Mouse (Mus musculus) frontal cortex, postnatal 36 days (tissue): Measurements from ENCODE around the gene Lamtor4.
A peak's percentile ranks its signal among the peaks of the same experiment; 100 is the strongest.

Experiments used
- DNase-seq, 2 experiments: peaks; one replicate each; pipeline ENCODE4 v3.0.0; 2022; ENCODE audit warnings: low spot score in 2 of 2

The Lamtor4 gene

DNA sequence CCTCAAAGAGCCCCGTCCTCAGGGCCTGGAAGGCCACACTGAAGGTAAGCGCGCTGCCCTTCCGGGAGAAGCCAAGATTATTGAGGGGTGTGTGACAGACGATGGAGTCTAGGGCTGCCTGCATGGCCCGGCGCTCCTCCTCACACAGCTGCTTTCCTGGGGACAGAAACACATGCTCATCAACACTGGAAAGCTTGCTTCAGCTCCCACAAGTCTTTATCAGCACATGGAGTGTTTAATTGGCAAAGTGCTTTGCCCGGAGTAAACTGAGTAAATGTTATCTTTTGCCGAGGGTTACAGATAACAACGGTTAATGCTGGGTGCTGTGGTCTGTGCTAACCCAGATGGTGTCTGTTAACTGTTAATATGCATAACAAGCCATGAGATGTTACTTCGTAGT lies 5.6 kb downstream of the Lamtor4 start:
- DNase-seq: no peak

DNA sequence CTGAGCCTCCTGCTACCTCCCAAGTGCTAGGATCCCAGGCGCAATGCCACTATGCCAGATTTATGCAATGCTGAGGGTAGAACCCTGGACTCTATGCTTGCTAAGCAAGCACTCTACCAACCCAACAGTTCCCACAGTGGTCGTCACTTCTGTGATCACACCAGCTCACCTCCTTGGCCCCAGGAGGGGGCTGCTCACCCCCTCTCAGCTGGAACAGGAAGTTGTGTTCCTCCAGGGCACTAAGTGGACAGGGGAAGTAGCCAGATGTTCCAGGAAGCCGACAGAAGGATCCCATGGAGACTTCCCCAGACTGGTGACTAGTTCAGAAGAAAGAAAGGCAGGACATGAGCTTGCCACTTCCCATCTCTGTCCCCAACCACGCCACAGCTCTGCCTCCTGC lies 6.7 kb downstream of the Lamtor4 start:
- no peak for DNase-seq

DNA sequence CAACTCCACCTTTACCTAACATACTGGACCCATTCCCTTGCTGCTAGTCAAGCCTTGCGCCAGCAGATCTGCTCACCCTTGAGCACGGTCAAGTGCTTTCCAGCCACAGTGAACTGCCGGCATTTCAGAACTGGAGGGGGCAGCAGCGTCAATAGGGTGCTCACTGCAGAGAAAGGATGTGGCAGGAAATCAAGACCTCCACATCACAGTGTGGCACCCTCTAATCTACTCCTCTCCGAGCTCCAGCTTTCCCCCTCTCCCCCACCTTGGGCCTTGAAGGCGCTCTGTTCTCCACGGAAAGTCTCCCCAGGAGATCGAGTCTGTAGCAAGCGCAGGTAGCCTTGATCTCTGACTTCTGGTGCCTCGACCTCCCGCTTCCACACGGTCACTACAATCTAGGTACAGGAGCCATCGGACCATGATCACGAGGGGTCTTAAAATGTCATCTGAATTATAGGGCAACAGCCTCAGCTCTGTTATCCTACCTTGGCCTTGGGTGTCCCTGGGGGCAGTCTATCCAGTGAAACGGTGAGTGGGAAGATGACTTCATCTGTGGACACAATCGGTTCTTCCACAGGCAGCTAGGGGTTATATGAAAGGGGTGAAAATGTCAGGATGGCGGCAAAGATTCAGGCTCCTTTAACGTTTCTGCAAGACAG lies 7.4 kb downstream of the Lamtor4 start:
- no peak for DNase-seq

DNA sequence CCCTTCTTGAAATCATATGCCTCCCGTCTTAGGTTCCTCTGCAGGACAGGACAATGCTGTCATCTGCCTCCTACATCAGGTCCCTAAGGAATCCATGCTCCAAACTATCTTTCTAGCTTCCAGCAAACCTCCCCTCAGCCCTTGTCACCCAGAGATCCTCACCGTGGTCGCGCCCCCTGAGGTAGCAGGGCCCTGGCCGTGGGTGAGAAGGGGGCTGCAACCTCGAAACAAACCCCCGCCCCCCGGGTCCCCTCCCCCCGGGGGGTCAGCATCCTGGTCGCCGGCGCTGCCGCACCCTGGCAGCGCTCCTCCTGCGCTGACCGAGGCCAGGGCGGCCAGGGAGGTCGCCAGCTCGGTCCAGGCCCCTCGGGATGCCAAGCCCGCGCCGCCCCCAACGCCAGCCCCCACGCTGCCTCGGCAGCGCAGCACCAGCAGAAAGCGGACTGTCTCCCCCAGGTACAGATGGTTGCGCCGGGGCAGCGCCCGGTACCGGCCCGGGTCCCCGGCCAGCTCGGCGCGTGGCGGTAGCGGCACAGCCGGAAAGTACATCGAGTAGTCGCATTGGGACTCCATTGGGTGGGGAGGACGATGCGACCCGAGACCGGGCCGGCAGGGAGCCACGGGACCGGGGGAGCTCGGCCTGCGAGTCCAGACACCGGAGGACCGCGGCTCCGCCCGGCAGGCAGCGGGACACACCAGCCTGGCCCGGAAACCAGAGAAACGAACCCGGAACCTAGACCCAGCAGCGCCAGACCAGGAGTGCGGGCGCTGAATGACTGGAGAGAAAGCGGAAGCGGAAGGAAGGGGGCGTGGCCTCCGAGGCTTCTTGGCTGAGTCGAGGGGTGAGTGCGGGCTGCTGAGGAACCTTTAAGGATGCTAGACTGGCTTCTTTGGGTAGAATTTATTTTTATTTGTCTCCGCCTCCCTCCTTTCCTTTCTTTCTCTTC lies 8.3 kb downstream of the Lamtor4 start, which contains the start of gene BC037034:
Gene BC037034, minus strand, starts transcription at position 774 of the 947 bp plus-strand sequence.
- peak; percentile 90 to 93 for DNase-seq

DNA sequence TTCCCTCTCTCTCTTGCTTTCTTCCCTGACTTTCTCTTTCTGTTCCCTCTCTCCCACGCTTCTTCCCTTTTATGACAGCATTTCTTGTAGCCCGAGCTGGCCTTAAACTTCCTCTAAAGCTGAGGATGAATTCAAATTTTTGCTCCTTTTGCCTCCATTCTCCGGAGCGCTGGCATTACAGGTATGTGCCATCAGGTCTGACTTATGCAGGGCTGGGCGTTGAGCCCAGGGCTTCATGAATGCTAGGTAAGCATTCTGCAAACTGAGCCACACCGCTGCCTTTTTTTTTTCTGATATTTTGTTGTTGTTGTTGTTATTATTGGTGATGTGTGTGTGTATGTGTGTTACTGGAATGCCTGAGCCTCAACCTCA lies 8.9 kb downstream of the Lamtor4 start:
- DNase-seq: no peak

DNA sequence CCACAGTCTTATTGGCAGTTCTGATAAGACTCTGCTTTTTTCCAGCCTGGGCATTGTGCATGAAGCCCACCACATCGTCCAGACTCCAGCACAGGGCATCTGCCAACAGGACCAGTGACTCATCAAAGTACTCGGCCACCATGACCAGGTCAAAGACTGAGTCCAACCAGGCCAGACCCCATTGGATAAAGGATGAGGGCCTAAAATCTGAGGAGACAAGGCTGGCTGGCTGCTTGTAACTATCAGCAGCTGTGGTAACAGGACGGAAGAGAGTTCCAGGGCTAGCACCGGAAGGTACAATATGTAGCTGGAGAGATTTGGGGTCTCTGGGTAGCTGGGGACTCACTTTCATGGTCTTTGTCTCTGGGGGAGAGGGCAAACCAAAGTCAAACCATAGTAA lies 10.4 kb downstream of the Lamtor4 start:
- DNase-seq: no peak

DNA sequence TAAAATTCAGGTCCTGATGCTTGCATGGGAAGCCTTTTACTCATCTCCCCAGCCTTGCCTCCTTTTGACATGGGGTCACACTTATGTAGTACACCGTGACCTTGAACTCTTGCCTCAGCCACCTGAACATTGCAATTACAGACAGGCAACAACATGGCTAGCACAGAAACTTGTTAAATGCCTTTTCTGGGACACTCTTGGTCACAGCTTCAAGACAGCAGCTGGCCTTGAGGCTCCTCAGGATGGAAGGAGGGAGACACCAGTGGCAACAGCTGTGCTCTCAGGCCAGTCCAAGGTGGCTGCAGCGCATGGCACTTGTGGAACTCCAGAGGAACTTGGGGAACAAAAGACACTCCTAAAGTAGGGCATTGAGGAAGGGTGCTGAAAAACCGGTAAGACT lies 11.8 kb downstream of the Lamtor4 start:
- DNase-seq: no peak

DNA sequence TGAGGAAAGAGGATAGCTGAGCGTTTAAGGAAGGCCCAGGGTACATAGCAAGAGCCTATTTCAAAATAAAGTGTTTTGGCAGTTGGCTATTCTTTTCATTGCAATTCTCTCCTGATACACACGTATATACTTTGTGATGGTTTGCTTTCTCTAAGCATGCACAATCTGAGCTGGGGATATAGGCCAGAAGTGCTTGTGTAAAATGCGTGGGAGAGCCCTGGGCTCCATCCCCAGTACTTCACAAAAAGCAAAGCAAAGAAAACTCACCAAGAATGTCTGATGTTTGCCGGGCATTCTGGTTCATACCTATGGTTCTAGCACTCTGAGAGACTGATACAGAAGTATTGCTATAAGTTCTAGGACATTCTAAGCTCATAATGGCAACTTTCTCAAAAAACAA lies 13.7 kb downstream of the Lamtor4 start:
- DNase-seq: no peak

DNA sequence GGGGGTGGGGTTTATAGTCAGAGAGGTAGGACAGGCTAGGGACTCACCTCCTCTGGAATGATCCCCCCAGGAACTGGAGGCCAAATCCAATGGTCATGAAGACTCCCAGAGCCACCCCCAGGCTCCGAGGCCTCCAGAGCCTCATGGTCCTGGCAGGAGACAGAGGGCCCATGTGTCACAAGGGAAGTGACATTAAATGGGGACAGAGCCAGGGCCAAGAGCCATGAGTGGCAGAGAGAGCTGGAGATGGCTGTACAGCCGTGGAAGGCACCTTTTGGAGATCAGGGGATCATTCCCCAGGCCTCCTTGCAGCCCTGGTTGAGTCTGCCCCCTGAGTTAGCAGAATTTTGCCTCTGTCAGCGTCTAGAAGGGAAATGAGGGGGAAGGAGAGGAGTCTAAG lies 15.9 kb downstream of the Lamtor4 start:
- no peak for DNase-seq

DNA sequence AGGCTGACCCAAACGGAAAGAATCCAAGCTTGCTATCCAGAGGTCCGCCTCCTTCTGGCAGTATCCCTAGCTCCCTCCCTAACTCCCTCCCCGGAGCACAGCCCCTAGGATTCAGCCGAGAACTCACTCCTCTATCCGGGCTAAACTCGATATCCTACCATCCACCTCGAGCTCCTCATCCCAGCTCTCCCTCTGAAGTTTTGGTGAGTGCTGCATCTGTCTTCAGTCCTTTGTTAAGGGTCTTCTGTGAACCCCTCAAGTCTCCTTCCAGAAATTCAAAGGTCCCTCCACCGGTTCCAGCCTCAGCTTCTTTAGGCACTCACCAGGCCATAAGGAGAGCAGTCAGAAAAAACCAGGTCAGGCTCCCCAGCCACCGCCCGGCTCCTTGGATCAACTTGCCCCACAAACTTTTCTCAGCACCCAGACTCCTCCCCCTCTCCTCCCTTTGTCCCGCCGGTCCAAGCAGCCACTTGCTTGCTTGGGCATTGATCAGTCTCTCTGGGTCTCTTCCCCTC lies 17.2 kb downstream of the Lamtor4 start, which contains the start of gene Gal3st4:
Gene Gal3st4, minus strand, starts transcription at position 432 of the 515 bp plus-strand sequence.
- no peak for DNase-seq

DNA sequence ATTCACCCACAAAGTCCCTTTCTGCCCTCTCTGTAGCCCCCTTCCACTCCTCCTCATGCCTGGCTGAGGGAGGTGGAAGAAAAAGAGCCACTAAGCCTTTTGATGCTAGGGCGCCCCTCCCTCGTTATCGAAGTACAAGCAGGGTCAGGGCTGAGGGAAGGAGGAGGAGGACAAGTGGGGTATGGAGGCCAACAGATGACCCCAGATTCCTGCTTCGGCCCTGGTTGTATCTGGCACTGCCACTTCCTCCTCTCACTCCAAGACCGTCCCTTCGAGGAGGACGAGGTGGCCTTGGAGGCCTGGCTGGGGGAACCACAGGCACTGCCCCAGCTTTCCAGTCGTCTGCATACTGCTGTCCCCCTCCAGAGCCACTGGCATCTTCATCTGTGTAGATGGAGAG lies 18.9 kb downstream of the Lamtor4 start:
- DNase-seq: no peak

DNA sequence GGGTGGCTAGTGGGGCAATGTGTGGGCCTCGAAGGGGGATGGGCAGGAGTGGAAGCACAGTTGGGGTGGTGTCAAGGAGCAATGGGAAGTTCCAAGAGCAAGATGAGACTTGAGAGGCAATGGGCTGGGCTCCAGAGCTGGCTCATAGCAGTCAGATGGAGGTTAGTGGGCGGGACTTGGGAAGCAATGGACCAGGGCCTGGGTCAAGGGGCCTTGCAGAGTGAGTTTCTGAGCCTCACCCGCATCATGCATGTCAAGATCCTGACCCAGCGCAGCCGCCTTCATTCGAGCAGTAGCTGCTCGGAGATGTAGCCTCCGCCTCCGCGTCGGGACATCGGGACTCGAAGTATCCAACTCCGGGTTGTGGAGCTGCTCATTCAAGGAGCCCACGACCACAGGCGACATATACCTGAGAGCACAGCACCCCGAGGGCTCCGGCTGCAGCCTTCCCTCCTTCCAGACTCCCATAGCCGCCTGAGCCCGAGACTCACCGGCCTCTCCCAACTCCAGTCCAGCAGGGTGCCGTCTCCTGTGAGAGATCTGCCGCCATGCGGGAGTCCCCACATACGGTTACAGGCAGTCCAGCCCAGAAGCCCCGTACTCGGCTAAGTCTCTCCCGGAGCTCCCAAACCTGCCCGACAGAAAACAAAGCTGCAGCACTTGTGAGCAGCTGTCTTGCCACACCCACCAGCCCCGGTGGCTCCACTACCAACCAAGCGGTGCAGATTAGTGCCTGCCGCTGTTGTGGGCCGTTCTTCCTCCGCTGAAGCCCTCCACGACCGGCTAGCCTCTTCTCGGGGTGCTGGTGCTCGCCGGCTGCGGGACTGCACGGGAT lies 20.2 kb downstream of the Lamtor4 start:
- no peak for DNase-seq

DNA sequence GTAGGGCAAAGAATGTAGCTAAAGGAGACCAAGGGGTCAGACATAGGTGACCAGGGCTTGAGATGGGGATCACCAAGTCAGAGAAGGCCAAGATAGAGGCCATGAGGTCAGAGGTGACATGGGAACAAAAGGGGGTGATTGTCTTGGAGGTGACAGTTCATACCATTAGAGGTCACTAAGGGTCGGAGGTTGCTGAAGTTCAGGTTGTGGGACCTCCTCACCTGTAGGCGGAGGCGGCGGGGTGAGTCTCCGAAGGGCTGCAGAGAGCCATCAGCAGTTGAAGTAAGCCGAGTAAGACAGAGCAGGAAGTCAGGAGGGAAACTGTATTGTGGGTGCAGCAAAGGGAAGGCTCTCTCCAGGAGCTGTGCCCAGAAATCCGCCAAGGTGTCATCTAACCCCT lies 22.7 kb downstream of the Lamtor4 start:
- DNase-seq: no peak

DNA sequence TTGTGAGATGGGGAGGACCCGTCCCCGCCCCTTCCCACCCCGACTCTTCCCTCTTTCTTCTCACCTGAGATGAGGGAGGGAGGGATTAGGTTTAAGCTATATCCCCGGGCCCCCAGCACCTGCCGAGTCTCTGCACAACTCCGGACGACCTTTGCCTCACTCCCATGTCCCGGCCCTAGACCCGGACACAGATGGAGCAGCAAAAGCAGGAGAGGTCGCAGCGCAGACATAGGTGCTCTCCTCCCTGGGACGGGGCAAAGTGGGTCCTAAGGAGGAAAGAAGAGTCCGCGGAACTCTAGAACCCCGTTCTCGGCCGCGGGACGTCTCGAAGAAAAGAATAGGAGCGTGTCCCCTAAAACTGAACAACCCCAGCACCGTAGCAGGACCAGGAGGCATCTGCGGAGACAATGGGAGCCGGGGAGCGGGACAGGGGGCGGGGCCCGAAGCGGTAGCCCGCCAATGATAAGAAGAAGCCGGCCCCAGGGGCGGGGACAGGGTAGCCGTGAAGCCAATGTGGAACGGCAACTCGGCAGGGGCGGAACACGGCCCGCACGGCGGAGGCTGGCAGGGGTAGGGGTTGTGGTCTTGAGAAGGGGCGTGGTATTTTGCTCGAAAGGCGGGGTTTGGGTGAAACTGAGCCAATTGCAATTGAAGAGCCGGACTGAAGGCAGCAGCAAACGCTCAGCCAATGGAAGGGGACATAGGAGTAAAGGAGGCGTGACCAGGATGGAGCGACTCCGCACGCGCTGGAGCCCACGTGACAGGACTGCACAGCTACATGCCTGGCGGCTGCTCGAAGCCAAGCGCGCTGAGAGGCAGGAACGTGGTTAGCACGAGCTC lies 24.5 kb downstream of the Lamtor4 start, which contains the start of the genes Gm43720, Gpc2 and Stag3:
Gene Gm43720, minus strand, starts transcription at position 374 of the 840 bp plus-strand sequence.
Gene Gpc2, minus strand, starts transcription at position 421 of the 840 bp plus-strand sequence.
Gene Stag3, plus strand, starts transcription at position 656 of the 840 bp plus-strand sequence.
- DNase-seq: peak; percentile 65

DNA sequence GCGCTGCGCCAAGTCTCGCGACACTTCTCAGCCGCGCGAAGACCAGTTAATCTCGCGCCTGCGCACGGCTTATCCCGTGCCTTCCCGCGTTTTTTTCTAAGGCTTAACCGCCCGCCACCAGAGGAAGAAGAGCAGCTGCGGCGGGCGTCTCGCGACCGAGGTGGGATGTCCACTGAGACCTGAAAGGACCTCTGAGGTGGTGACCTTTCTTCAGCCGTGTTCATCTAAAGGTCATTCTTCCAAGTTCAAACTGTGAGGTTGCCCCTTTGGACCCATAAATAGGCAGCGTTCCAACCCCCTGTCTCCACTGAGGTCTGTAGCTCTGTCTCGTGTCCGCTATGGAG lies 25.1 kb downstream of the Lamtor4 start:
- DNase-seq: no peak

DNA sequence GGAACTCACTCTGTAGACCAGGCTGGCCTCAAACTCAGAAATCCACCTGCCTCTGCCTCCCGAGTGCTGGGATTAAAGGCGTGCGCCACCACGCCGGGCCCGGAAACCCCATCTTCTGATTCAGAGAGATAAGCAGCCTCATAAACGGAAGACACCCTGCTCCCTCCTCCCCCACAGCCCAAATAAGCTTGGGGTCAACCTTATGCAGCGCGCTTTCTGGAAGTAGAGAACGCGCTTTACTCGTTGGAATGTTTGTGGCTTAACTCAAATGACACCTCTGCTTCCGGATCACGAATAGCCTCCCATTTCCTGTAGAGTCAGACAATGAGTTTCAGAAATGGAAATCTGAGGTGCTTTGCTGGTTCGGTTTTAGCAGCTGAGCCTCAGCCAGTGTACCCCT lies 25.5 kb downstream of the Lamtor4 start:
- no peak for DNase-seq

DNA sequence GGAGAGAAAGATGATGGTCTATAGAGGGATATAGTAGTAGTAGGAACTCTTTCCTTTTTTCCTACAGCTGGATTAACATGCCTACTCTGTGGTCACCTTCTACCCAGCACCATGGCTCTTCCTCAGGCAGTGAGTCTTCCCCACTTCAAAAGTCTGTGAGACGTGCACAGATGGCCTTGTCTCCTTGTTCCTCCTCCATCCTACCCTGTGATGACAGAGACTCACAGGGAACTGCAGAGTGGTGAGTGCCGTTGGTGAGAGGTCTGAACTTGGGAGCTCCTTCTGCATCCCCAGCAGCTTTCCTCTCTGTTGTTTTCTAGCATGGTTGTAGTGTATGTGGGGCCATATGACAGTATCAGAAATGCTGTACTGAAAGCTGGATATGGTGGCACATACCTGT lies 26.5 kb downstream of the Lamtor4 start:
- no peak for DNase-seq

DNA sequence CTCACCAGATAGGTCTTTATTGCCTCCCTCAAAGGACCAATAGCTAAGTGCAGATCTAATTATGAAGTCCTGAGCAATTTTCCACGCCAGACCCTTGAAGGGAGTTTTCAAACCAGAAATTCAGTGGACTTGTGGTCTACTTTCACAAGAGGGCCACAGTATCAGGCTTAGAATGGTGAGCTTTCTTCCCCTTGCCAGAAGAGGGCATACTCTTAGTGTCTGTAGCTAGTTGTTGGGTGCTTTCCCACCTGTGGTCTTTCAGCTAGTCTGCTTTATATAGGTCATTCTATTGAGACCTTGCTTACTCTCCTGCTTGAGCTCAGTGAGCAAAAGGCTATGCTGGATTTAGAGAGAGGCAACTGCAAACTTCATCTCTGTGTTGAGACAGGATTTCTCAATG lies 28.3 kb downstream of the Lamtor4 start:
- DNase-seq: no peak

DNA sequence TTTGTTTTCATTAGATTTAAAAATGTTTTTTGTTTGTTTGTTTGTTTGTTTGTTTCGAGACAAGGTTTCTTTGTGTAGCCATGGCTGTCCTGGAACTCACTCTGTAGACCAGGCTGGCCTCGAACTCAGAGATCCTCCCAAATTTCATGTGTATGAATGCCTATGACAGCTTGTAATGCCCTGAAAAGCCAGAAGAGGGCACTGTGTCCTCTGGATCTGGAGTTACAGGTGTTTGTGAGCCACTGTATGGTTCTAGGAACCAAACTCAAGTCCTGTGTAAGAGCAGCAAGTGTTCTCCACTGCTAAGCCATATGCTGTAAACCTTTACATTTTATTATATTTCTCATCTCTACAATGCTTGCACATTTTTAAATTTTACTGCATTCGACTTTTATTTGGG lies 32.6 kb downstream of the Lamtor4 start:
- no peak for DNase-seq

DNA sequence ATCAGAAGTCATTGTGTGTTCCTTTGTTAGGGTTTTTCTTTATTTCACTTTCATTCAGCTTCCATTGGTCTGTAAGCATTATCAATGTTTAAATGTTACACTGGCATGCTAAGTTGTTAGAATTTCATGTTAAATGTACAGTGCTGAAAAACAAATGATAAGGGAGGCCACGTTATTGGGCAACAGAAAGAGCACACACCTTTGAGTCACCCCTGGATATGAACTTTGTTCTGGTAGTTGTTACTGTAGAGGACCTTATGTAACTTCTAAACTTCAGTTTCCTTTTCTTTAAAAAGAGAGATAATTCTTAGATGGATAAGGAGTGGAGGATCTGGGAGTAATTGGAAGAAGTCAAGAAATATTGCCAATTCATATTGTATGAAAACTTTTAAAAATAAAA lies 36.4 kb downstream of the Lamtor4 start:
- no peak for DNase-seq

DNA sequence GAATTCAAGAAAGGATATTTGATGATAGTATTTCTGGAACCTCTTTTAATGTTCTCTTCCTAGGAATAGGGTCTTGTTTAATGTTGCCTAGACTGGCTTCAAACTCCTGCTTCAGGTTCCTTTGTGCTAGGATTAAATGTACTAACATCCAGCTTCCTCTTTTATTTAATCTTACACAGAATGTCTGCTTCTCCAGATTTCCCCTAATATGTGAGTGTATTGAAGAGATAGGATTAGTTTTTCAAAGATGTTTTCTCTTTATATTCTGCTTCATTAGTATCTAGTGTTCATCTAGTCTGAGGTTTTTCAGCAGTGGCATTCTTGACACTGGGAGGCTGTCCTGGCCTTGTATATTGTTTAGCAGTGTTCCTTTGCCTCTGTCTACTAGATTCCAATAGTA lies 38.9 kb downstream of the Lamtor4 start:
- DNase-seq: no peak
